7 mouse cellular contexts compared by ENCODE assay signal in the genomic region with DNA sequence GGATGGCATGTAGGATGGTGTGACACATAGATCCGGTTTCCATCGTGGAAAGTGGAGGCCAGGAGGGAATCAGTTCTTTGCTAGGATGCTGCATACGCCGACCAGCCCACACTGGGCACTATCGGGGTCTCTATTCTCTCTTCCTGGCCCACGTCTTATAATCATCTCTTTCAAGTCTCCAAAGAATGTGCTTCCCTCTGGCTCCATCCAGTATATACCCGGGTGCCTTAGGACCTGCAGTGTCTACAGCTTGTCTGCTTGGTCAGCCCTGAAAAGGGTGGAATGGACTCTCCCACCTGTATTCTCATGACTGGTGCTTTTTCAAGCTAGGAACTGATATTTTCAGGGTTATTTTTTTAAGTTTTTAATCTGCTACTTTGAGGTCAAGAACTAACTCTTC. TPM values are rescaled to one million over a fixed set of nuclear protein-coding genes. Genes with fewer than 3 reads are reported as not detected.
DNase-seq lines count a peak whose midpoint lies in the region; ATAC-seq and TF ChIP-seq lines count a peak whose summit lies in the region.

No protein-coding gene starts in this region.

- peak overlapping the region; percentile 95; the same call in 1 of the 2 replicates for H3K27ac ChIP-seq in spleen, adult 2 months (ENCODE audit: insufficient read depth, low read length)
- H3K27ac ChIP-seq in forebrain, embryonic 14.5 days (ENCODE audit: low read depth, low read length), result no peak overlapping the region
- H3K27ac ChIP-seq in limb, embryonic 13.5 days, result no peak overlapping the region
- H3K27ac ChIP-seq in stomach, postnatal 0 days (replicated peaks), result peak overlapping the region; percentile 100

- ATAC-seq in forebrain, embryonic 14.5 days, result no peak
- ATAC-seq in limb, embryonic 13.5 days (ENCODE audit: low FRiP score, low read depth), result no peak
- ATAC-seq in stomach, postnatal 0 days (ENCODE audit: low FRiP score, low TSS enrichment), result no peak
- ATAC-seq in erythroid progenitor cell, adult 5-6 weeks (replicated peaks; ENCODE audit: low FRiP score, poor library complexity, severe bottlenecking), result no peak

- DNase-seq in spleen, adult 2 months (ENCODE audit: low read depth in 1 of 2, low spot score in 2 of 2), result no peak
- DNase-seq in spleen, adult 18-20 months, result no peak
- DNase-seq in forebrain, embryonic 14.5 days (ENCODE audit: low spot score), result no peak
- no peak for DNase-seq in stomach, postnatal 0 days (ENCODE audit: low spot score)
- DNase-seq in cerebellum, postnatal 36 days, result no peak

- WGBS in spleen, adult 2 months, result 52% methylated on average over 7 of the region's 7 CpGs
- WGBS in forebrain, embryonic 14.5 days, result 23% methylated on average over 7 of the region's 7 CpGs
- WGBS in limb, embryonic 13.5 days, result 34% methylated on average over 7 of the region's 7 CpGs
- WGBS in stomach, postnatal 0 days, result 26% methylated on average over 7 of the region's 7 CpGs

- H3K4me2 ChIP-seq in forebrain, embryonic 14.5 days (ENCODE audit: low read length), result peak overlapping the region; percentile 81
- H3K4me2 ChIP-seq in limb, embryonic 13.5 days (replicated peaks), result peak overlapping the region; percentile 84
- peak overlapping the region; percentile 92 for H3K4me2 ChIP-seq in stomach, postnatal 0 days (replicated peaks; ENCODE audit: low read depth)

- no peaks in the 10 kb centered on the region for H3K9me3 ChIP-seq in forebrain, embryonic 14.5 days (replicated peaks; ENCODE audit: control insufficient read depth, low read length)
- no peaks in the 10 kb centered on the region for H3K9me3 ChIP-seq in limb, embryonic 13.5 days
- no peaks in the 10 kb centered on the region for H3K9me3 ChIP-seq in stomach, postnatal 0 days (ENCODE audit: control insufficient read depth, low read length)

- H3K27me3 ChIP-seq in spleen, adult 2 months (ENCODE audit: control insufficient read depth, insufficient read depth, low read length), result no peaks in the 10 kb centered on the region; the same call in 1 of the 2 replicates
- 0 out of 2 replicates have a peak, but pooled peaks cover 4% of the 10 kb centered on the region for H3K27me3 ChIP-seq in forebrain, embryonic 14.5 days (replicated peaks; ENCODE audit: control insufficient read depth, insufficient read depth, low read length)
- no peaks in the 10 kb centered on the region for H3K27me3 ChIP-seq in limb, embryonic 13.5 days
- no peaks in the 10 kb centered on the region for H3K27me3 ChIP-seq in stomach, postnatal 0 days (ENCODE audit: control insufficient read depth, insufficient read depth, low read length)

- H3K4me3 ChIP-seq in spleen, adult 2 months (ENCODE audit: extremely low read depth, insufficient read depth, insufficient read length), result peak overlapping the region; percentile 82
- peak overlapping the region; percentile 87 for H3K4me3 ChIP-seq in forebrain, embryonic 14.5 days (ENCODE audit: low read depth, low read length)
- peak overlapping the region; percentile 94 for H3K4me3 ChIP-seq in limb, embryonic 13.5 days
- H3K4me3 ChIP-seq in stomach, postnatal 0 days (ENCODE audit: low read depth, low read length), result peak overlapping the region; percentile 97

- no peak for TF ChIP-seq POLR2A in spleen, adult 2 months (IDR thresholded peaks at IDR 0.05; ENCODE audit: low read depth, low read length)

- peak overlapping the region; percentile 93 for H3K9ac ChIP-seq in forebrain, embryonic 14.5 days (ENCODE audit: low read length)
- peak overlapping the region; percentile 95 for H3K9ac ChIP-seq in limb, embryonic 13.5 days
- peak overlapping the region; percentile 98 for H3K9ac ChIP-seq in stomach, postnatal 0 days (ENCODE audit: low read length)

- TF ChIP-seq EP300 in stomach, postnatal 0 days (optimal IDR thresholded peaks at IDR 0.05), result no peak

- TF ChIP-seq CTCF in spleen, adult 2 months (IDR thresholded peaks at IDR 0.05; ENCODE audit: extremely low read depth, insufficient read depth, insufficient read length, insufficient replicate concordance), result no peak
- no peak for TF ChIP-seq CTCF in stomach, postnatal 0 days (IDR thresholded peaks at IDR 0.05; ENCODE audit: low read depth)

- no peaks in the 10 kb centered on the region for H3K36me3 ChIP-seq in spleen, adult 2 months (ENCODE audit: control insufficient read depth, insufficient read depth, low read length)
- no peaks in the 10 kb centered on the region for H3K36me3 ChIP-seq in forebrain, embryonic 14.5 days (ENCODE audit: control insufficient read depth, insufficient read depth, low read length)
- no peaks in the 10 kb centered on the region for H3K36me3 ChIP-seq in limb, embryonic 13.5 days
- no peaks in the 10 kb centered on the region for H3K36me3 ChIP-seq in stomach, postnatal 0 days (ENCODE audit: control insufficient read depth, insufficient read depth, low read length)

- H3K4me1 ChIP-seq in spleen, adult 2 months (ENCODE audit: control insufficient read depth, insufficient read depth, insufficient read length), result peaks cover 12% of the 10 kb centered on the region
- H3K4me1 ChIP-seq in forebrain, embryonic 14.5 days (ENCODE audit: control insufficient read depth, insufficient read depth, low read length), result peaks cover 55% of the 10 kb centered on the region
- H3K4me1 ChIP-seq in limb, embryonic 13.5 days, result peaks cover 67% of the 10 kb centered on the region
- H3K4me1 ChIP-seq in stomach, postnatal 0 days (replicated peaks; ENCODE audit: control insufficient read depth, insufficient read depth), result peaks cover 10% of the 10 kb centered on the region; the same call in 1 of the 2 replicates

RNA-seq across cellular contexts. Expression of a gene that starts 1.3 kb away (rescaled TPM):
- 91.4 and 103 TPM in 2 replicates for polyA plus RNA-seq in spleen, adult 2 months (2012; rRNA removed)
- 50.8 and 64.9 TPM in 2 replicates for polyA plus RNA-seq in forebrain, embryonic 14.5 days (2014; fragmentation: Nextera tagmentation; extraction: Ambion mirVana)
- 59.6 and 63.5 TPM in 2 replicates for polyA plus RNA-seq in limb, embryonic 13.5 days (2015; fragmentation: Nextera tagmentation; extraction: Ambion mirVana)
- 132 and 138 TPM in 2 replicates for polyA plus RNA-seq in stomach, postnatal 0 days (2015; fragmentation: Nextera tagmentation; extraction: Ambion mirVana)
- 54.1 and 59.9 TPM in 2 replicates for total RNA-seq in erythroid progenitor cell, adult 5-6 weeks (2015; ENCODE audit: low replicate concordance)
- 55.7 and 67.4 TPM in 2 replicates for total RNA-seq in erythroid progenitor cell, adult 5-6 weeks (2017; ENCODE audit: low replicate concordance)

Comparison
In these comparisons a context has a peak if more than half of its experiments do, and no peak if none do; other contexts are left out.
1. H3K27ac ChIP-seq: peak in spleen, adult 2 months (single experiment) and stomach, postnatal 0 days (single experiment); none in forebrain, embryonic 14.5 days (single experiment) and limb, embryonic 13.5 days (single experiment).
2. Peak in every context shown above with its lines, with median percentiles within 50 percentile points of each other: H3K4me3 ChIP-seq, H3K4me2 ChIP-seq and H3K9ac ChIP-seq.